Mouse (Mus musculus): ENCODE measurements around the gene Yaf2. TPM values are rescaled to one million over a fixed set of nuclear protein-coding genes. Genes with fewer than 3 reads are reported as not detected.
"Not testable (repeated sequence)": the region's sequence is repeated elsewhere in the genome, so short reads cannot be mapped to it uniquely, and the experiment has no call there.

Yaf2 gene
- polyA plus RNA-seq, 1 experiment: 136 TPM

DNA sequence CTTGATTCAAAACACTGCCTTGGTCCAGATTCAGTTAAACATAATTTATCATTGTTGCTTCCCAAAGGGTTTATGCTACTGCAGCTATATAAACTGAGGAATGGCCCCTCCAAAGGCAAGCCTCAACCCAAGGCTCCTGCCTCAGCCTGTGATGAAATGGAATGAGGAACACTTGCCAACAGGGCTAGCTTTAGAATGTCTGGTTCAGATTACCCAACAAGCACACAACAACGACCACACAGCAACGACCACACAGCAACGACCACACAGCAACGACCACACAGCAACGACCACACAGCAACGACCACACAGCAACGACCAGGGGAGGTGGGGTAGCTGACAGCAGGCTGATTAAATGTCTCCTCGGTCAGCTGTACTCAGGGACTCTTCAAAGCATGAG, 76.8 kb downstream of the Yaf2 start:
- no peak for DNase-seq (ENCODE audit: extremely low spot score in 1 of 2, low spot score in 1 of 2)

DNA sequence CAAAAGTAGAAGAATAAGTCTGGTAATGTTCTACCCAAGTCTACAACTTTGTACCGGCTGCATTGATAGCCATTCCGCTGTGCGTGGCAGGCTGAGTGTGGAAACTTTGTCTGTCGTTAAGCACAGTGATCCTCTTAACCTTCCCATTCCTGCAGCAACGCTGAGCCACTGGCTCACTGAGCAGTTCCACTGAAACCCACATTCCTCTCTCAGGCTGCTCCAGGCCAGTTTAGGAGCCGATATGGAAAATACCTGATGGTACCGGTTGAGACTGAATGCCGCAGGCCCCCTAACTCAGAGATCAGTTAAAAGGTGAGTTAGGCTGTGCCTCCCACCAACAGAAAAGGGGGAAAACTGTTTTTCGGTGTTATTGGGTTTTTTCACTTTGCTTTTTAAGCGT, 81.4 kb downstream of the Yaf2 start:
- DNase-seq (ENCODE audit: extremely low spot score in 1 of 2, low spot score in 1 of 2): no peak

DNA sequence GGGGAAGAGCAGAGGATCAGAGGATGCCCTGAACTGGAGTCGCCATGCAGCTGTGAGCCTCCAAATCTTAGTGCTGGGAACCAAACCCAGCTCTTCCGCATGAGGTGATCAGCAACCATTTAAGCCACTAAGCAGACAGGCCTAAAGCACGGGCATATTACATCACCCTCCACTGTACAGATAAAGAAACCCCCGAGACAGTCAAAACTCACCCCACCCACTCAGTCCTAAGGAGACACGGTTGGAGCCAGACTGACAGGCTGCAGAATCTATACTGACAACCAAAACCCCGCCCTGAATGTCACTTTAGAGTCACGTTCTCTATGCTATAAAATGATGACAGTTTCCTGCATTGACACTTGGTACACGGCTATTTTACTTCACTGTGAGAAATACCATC, 83.6 kb downstream of the Yaf2 start:
- no peak for DNase-seq (ENCODE audit: extremely low spot score in 1 of 2, low spot score in 1 of 2)

DNA sequence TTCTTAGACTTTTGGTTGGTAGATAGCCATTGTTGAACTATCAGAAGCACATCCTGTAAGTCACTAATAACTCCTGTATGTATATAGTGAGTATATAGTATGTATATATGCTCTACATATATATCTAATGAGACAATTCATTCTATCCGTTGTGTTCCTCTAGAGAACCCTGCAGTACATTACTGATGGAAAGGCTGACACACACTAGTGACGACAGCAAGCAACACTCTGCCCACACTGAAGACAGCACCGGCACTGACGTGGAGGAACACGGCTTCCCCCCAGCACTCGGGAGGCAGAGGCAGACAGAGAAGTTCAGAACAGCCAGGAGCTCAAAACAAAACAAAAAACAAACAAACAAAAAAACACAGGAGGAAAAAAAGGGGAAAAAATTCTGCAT, 84.3 kb downstream of the Yaf2 start:
- peak in 1 of 2 experiments; percentile 65 for DNase-seq (ENCODE audit: extremely low spot score in 1 of 2, low spot score in 1 of 2)

DNA sequence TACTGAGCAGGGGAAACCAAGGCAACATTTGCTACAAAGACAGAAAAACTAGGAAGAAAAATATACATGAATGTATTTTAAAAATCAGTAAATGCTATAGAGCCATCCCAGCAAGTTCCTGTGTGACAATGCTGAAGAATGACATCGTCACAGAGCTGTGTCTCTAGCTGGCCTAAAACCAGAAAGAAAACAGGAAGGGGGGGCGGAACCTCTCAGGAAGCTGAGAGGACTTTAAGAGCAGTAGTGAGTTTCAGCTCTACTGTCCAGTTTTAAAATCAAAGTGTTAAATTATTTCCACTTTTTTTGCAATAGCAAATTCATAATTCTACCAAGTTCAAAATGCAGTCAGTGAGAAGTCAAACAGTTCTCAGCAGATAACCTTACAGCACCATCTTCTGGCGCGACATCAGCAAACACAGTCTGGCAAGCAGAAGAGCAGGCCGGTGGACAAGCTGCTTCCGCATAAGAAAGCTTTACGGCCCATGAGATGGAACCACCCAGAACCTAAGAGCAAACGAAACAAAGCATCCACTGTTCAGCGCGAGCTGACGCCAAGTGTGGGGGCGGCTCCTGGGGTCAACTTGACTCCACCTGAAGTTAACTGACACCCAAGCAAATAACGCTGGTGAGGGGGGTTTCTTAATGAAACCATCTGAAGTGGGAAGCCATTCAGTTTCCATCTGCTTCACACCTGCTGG, 85.0 kb downstream of the Yaf2 start:
- peak in 1 of 2 experiments; percentile 62 for DNase-seq (ENCODE audit: extremely low spot score in 1 of 2, low spot score in 1 of 2)

DNA sequence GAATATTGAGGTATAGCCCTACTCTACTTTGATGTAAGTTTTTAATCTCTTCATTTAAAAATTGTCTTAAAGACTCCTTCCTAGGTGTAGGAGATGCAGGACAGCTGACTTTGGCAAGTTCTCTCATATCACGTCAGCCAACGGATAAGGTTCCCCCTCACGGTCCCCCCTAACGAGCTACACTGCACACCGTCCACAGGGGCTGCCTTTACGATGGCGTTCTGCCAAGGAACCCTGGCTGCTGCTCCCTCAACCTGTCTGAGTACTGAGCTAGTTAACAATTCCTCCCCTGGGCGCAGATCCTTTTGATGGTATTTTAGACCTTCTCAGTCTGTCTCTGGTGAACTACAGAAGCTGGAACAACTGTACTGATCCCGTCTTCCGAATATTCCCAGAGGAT, 93.5 kb downstream of the Yaf2 start:
- DNase-seq (ENCODE audit: extremely low spot score in 1 of 2, low spot score in 1 of 2): no peak

DNA sequence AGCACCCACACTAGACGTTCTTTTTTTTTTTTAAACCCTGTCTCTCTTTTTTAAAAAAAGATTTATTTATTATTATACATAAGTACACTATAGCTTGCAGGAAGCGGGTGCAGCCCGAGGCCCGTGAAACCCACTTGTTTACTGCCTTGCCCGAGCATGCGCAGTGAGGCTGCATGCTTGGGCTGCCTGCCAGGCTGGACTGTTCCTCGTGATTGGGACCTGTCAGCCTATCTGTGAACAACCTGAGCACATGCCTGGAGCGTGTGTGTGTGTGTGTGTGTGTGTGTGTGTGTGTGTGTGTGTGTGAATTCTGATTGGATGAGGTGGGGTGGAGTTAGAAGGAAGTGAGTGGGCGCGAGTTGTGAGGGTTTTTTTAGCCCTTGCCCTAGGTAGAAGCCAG, 100.3 kb downstream of the Yaf2 start:
- DNase-seq (ENCODE audit: extremely low spot score in 1 of 2, low spot score in 1 of 2): not testable (repeated sequence)

Other genes with a start within 250 kb of the Yaf2 start
- 8.0 and 8.1 TPM in 2 replicates for gene Gxylt1, start 61.8 kb downstream of the Yaf2 start, polyA plus RNA-seq (2012; rRNA removed)
- 158 and 167 TPM in 2 replicates for gene Zcrb1, start 61.4 kb upstream of the Yaf2 start, polyA plus RNA-seq (2012; rRNA removed)
- gene Pphln1, start 61.4 kb upstream of the Yaf2 start, polyA plus RNA-seq (2012; rRNA removed): 25.9 and 26.5 TPM in 2 replicates